Mouse (Mus musculus) olfactory bulb, adult 2 months (tissue): ENCODE results near the gene Ttll9.

ENCODE experiments used
- CTCF ChIP-seq: fragments of 200-500 bp; IDR thresholded peaks from 2 replicates; pipeline ENCODE4 v1.5.1; 2012; ENCODE audit warnings: low read depth, mild to moderate bottlenecking, low read length, moderate library complexity; ENCODE audit not compliant: insufficient read depth
- POLR2A ChIP-seq: fragments of 200-500 bp; IDR thresholded peaks from 2 replicates; pipeline ENCODE4 v1.6.1; 2012; ENCODE audit warnings: mild to moderate bottlenecking, low read depth, low read length, moderate library complexity; ENCODE audit not compliant: insufficient read depth

DNA sequence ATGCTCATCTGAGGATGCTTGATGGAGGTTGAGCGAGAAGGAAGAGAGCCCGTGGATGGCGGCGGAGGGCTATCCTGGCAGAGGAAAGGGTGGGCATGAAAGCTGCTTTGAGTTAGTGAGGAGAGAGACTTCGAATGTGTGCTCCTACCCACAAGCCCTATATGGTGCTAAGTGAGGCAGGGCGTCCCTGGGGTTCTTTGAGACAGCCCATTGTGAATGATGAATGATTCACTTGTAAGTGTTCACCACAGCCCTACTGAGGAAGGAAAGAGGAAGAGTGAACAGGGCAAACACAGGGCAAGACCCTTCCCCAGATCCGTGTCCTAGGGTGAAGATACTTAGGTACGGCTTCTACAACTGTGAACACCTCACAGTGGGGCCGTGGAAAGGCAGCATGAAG lies 35.4 kb upstream of the Ttll9 start:
- TF ChIP-seq POLR2A (no peak), CTCF (no peak)
